Mouse (Mus musculus): ENCODE results near the gene Clec18a. TPM values are rescaled to one million over a fixed set of nuclear protein-coding genes. Genes with fewer than 3 reads are reported as not detected.

Gene Clec18a
- total and polyA plus RNA-seq, 3 experiments = not detected

DNA sequence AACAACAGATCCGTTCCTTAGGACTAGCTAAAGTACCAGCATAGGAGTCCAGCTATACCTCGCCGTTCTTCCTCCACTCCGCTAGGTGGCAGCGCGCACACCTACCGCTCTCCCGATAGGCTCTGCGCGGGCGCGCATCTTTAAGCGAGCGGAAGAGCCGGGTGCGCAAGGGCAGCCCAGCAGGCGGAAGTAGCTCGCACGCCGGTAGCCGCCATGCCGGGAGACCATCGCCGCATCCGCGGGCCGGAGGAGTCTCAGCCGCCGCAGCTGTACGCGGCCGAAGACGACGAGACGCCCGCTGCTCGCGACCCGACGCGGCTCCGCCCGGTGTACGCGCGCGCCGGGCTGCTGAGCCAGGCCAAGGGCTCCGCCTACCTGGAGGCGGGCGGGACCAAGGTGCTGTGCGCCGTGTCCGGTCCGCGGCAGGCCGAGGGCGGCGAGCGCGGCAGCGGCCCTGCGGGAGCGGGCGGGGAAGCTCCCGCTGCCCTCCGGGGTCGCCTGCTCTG lies 36.0 kb downstream of the Clec18a start, which contains the start of gene Exosc6:
Gene Exosc6, plus strand, starts transcription at position 182 of the 506 bp plus-strand sequence.
- H3K4me1 ChIP-seq (ENCODE audit: control insufficient read depth in 1 of 2, insufficient read depth in 2 of 2, low read length in 2 of 2) = peaks cover 4 to 26% of the 10 kb centered on the region in 2 experiments
- peaks cover 12 to 22% of the 10 kb centered on the region in 2 experiments for H3K36me3 ChIP-seq (ENCODE audit: control insufficient read depth in 1 of 2, insufficient read depth in 2 of 2, low read length in 2 of 2)
- TF ChIP-seq NRF1 (IDR thresholded peaks at IDR 0.05; ENCODE audit: insufficient read depth, low read depth, low read length, poor library complexity, severe bottlenecking) = peak; percentile 75
- no peak for TF ChIP-seq BHLHE40 (IDR thresholded peaks at IDR 0.05; ENCODE audit: borderline replicate concordance, low read depth, low read length)
- no peak for TF ChIP-seq MYB (IDR thresholded peaks at IDR 0.05; ENCODE audit: low read depth, low read length)
- TF ChIP-seq JUND (IDR thresholded peaks at IDR 0.05; ENCODE audit: low read depth, low read length) = no peak
- TF ChIP-seq ELF1 (IDR thresholded peaks at IDR 0.05; ENCODE audit: low read depth, low read length) = peak; percentile 94
- no peak for TF ChIP-seq TBP (IDR thresholded peaks at IDR 0.05; ENCODE audit: low read depth, low read length)
- no peak; the same call in 1 of the 2 replicates for TF ChIP-seq GABPA (IDR thresholded peaks at IDR 0.05; ENCODE audit: low read depth, low read length)
- TF ChIP-seq MEF2A (IDR thresholded peaks at IDR 0.05; ENCODE audit: extremely low read depth, insufficient replicate concordance, low read depth, low read length, poor library complexity, severe bottlenecking) = no peak
- peak; percentile 76 for TF ChIP-seq KAT2A (conservative IDR thresholded peaks at IDR 0.05; ENCODE audit: low read depth, low read length)
- no peak for TF ChIP-seq USF1 (IDR thresholded peaks at IDR 0.05; ENCODE audit: low read depth, low read length)
- TF ChIP-seq E2F4 (IDR thresholded peaks at IDR 0.05; ENCODE audit: borderline replicate concordance, low read depth, low read length) = no peak
- peak; percentile 80; the same call in 1 of the 2 replicates for TF ChIP-seq MAX (IDR thresholded peaks at IDR 0.05; ENCODE audit: low read length)
- no peak for TF ChIP-seq GATA1 (IDR thresholded peaks at IDR 0.05; ENCODE audit: low read depth, low read length)
- no peak for TF ChIP-seq TAL1 (IDR thresholded peaks at IDR 0.05; ENCODE audit: low read length)
- no peak for TF ChIP-seq CHD2 (IDR thresholded peaks at IDR 0.05; ENCODE audit: low read length)
- TF ChIP-seq TCF12 (IDR thresholded peaks at IDR 0.05; ENCODE audit: low read depth, low read length) = no peak
- no peak for TF ChIP-seq EP300 (IDR thresholded peaks at IDR 0.05; ENCODE audit: low read depth in 1 of 2, low read length in 2 of 2)
- TF ChIP-seq RAD21 (IDR thresholded peaks at IDR 0.05; ENCODE audit: low read depth, low read length) = no peak; the same call in 1 of the 2 replicates
- TF ChIP-seq MYC (IDR thresholded peaks at IDR 0.05; ENCODE audit: low read depth, low read length) = peak; percentile 47; the same call in 1 of the 2 replicates
- TF ChIP-seq RCOR1 (IDR thresholded peaks at IDR 0.05; ENCODE audit: low read depth, low read length) = no peak
- TF ChIP-seq POLR2AphosphoS2 (IDR thresholded peaks at IDR 0.05; ENCODE audit: low read length) = peak; percentile 100
- TF ChIP-seq UBTF (IDR thresholded peaks at IDR 0.05; ENCODE audit: borderline replicate concordance, insufficient read depth, low read depth, low read length) = 0 out of 2 replicates have a peak, but pooled peaks have one; percentile 30
- TF ChIP-seq SMC3 (IDR thresholded peaks at IDR 0.05; ENCODE audit: low read depth, low read length) = peak; percentile 36; the same call in 1 of the 2 replicates
- TF ChIP-seq CTCF (IDR thresholded peaks at IDR 0.05 in 2 of 3, conservative IDR thresholded peaks at IDR 0.05 in 1 of 3; ENCODE audit: control insufficient read depth in 1 of 3, insufficient read depth in 1 of 3, low read depth in 2 of 3, low read length in 3 of 3, poor library complexity in 1 of 3, severe bottlenecking in 1 of 3) = peak; percentile 87 to 89 (median 88)
- no peak for TF ChIP-seq ZC3H11A (IDR thresholded peaks at IDR 0.05; ENCODE audit: low read depth, low read length)
- no peak for TF ChIP-seq ZKSCAN1 (IDR thresholded peaks at IDR 0.05; ENCODE audit: low read depth, low read length)
- peak; percentile 73 for TF ChIP-seq SIN3A (IDR thresholded peaks at IDR 0.05; ENCODE audit: low read length)
- TF ChIP-seq MAFK (IDR thresholded peaks at IDR 0.05; ENCODE audit: borderline replicate concordance, low read depth, low read length) = no peak
- peak; percentile 82 for TF ChIP-seq NELFE (IDR thresholded peaks at IDR 0.05; ENCODE audit: low read depth, low read length)
- TF ChIP-seq POLR2AphosphoS5 (IDR thresholded peaks at IDR 0.05; ENCODE audit: borderline replicate concordance, low read depth, low read length) = no peak
- no peak for TF ChIP-seq CHD1 (IDR thresholded peaks at IDR 0.05; ENCODE audit: low read depth, low read length)
- no peak for TF ChIP-seq USF2 (IDR thresholded peaks at IDR 0.05; ENCODE audit: borderline replicate concordance in 1 of 2, insufficient read depth in 1 of 2, low read depth in 1 of 2, low read length in 2 of 2)
- TF ChIP-seq MXI1 (IDR thresholded peaks at IDR 0.05; ENCODE audit: low read depth, low read length) = peak; percentile 81
- no peak for TF ChIP-seq MAZ (IDR thresholded peaks at IDR 0.05; ENCODE audit: low read depth, low read length)
- TF ChIP-seq ZMIZ1 (IDR thresholded peaks at IDR 0.05; ENCODE audit: low read depth, low read length) = peak; percentile 79
- TF ChIP-seq ZNF384 (IDR thresholded peaks at IDR 0.05; ENCODE audit: low read depth, low read length) = no peak
- TF ChIP-seq ETS1 (IDR thresholded peaks at IDR 0.05; ENCODE audit: low read depth, low read length) = no peak

More for the DNA sequence above, 36.0 kb downstream of the Clec18a start, which contains the start of gene Exosc6:
- H3K9me3 ChIP-seq (replicated peaks; ENCODE audit: insufficient read depth, low read length) = no peaks in the 10 kb centered on the region
- H3K27me3 ChIP-seq (ENCODE audit: control insufficient read depth in 1 of 2, insufficient read depth in 2 of 2, low read length in 2 of 2) = no peaks in the 10 kb centered on the region
- H3K9ac ChIP-seq (ENCODE audit: control insufficient read depth, low read depth, low read length, poor library complexity, severe bottlenecking) = peak within 1 kb of the TSS; percentile 98
- peak; percentile 97 for DNase-seq (ENCODE audit: low read depth, low spot score)
- H3K79me2 ChIP-seq (ENCODE audit: control insufficient read depth, insufficient read depth, low read length, poor library complexity) = peaks cover 20% of the 10 kb centered on the region
- H3K4me3 ChIP-seq (ENCODE audit: control insufficient read depth in 1 of 2, insufficient read depth in 1 of 2, low read depth in 2 of 2, low read length in 2 of 2) = peak within 1 kb of the TSS; percentile 62 to 98
- H3K27ac ChIP-seq (ENCODE audit: control insufficient read depth, low read depth, low read length) = peak within 1 kb of the TSS; percentile 90

All from MEL (cell line).